Mouse (Mus musculus) olfactory bulb, adult 2 months (tissue): ENCODE data around the gene Ccnj.

Experiments used
- CTCF ChIP-seq: fragments of 200-500 bp; IDR thresholded peaks from 2 replicates; pipeline ENCODE4 v1.5.1; 2012; ENCODE audit warnings: low read depth, mild to moderate bottlenecking, low read length, moderate library complexity; ENCODE audit not compliant: insufficient read depth
- POLR2A ChIP-seq: fragments of 200-500 bp; IDR thresholded peaks from 2 replicates; pipeline ENCODE4 v1.6.1; 2012; ENCODE audit warnings: mild to moderate bottlenecking, low read depth, low read length, moderate library complexity; ENCODE audit not compliant: insufficient read depth

DNA sequence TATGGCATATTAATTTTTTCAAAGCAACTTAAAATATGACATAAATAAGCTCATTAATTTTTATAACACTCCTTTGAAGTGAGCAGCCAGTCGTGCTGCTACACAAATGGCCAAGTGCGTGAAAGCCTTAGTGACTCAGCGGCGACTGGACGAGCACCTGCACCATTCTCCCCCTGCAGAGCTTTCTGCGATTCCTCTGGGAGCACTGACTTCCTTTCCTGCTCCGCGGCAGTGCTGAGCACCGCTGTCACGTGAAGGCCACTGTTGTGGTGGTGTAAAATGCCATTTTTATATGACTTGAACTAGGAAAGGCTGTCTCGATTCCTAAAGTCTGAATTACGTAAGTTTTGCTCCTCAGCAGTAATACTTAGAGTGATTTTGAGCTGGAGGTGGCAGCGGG lies 10.5 kb downstream of the Ccnj start:
- TF ChIP-seq POLR2A (no peak), CTCF (no peak)
